Mouse (Mus musculus) MEL (cell line): Measurements from ENCODE around the gene Uhrf2. TPM values are rescaled to one million over a fixed set of nuclear protein-coding genes. Genes with fewer than 3 reads are reported as not detected.
"Not testable (repeated sequence)": the region's sequence is repeated elsewhere in the genome, so short reads cannot be mapped to it uniquely, and the experiment has no call there.

Source experiments
- DNase-seq: peaks from one replicate; pipeline ENCODE4 v3.0.0; 2011; ENCODE audit warnings: low read depth, low spot score
- H3K27ac ChIP-seq: 2 replicates; pipeline ENCODE4 v1.5.1; 2012; ENCODE audit warnings: low read depth, mild to moderate bottlenecking, control low read depth, low read length, moderate library complexity; ENCODE audit not compliant: control insufficient read depth
- H3K27me3 ChIP-seq, 2 experiments: fragments of 150-350 bp in 1 of 2; sonication (generic) in 1 of 2; 2 replicates each; pipeline ENCODE4 v1.6.1; 2012; ENCODE audit warnings: low read length in 2 of 2, mild to moderate bottlenecking in 2 of 2, improper control_type of control experiment in 1 of 2, moderate library complexity in 1 of 2; ENCODE audit not compliant: insufficient read depth in 2 of 2, control insufficient read depth in 1 of 2
- H3K36me3 ChIP-seq, 2 experiments: 2 replicates each; pipeline ENCODE4 v1.6.1; 2012 to 2014; ENCODE audit warnings: low read length in 2 of 2, improper control_type of control experiment in 1 of 2, inconsistent platforms in 1 of 2, mild to moderate bottlenecking in 1 of 2; ENCODE audit not compliant: insufficient read depth in 2 of 2, control insufficient read depth in 1 of 2
- H3K4me1 ChIP-seq, 2 experiments: fragments of 150-350 bp in 1 of 2; sonication (generic) in 1 of 2; 2 replicates each; pipeline ENCODE4 v1.6.1; 2012; ENCODE audit warnings: low read length in 2 of 2, improper control_type of control experiment in 1 of 2, mild to moderate bottlenecking in 1 of 2; ENCODE audit not compliant: insufficient read depth in 2 of 2, control insufficient read depth in 1 of 2
- H3K4me3 ChIP-seq, 2 experiments: fragments of 150-350 bp in 1 of 2; sonication (generic) in 1 of 2; 2 replicates each; pipeline ENCODE4 v1.5.1; 2012; ENCODE audit warnings: low read depth in 2 of 2, low read length in 2 of 2, mild to moderate bottlenecking in 2 of 2, moderate library complexity in 2 of 2, control low read depth in 1 of 2, improper control_type of control experiment in 1 of 2; ENCODE audit not compliant: control insufficient read depth in 1 of 2, insufficient read depth in 1 of 2
- H3K79me2 ChIP-seq: 2 replicates; pipeline ENCODE4 v1.6.1; 2012; ENCODE audit warnings: mild to moderate bottlenecking, low read length, moderate library complexity; ENCODE audit not compliant: control insufficient read depth, poor library complexity, insufficient read depth
- H3K9ac ChIP-seq: 2 replicates; pipeline ENCODE4 v1.6.1; 2012; ENCODE audit warnings: low read depth, mild to moderate bottlenecking, control low read depth, low read length, moderate library complexity; ENCODE audit not compliant: control insufficient read depth, poor library complexity, severe bottlenecking
- H3K9me3 ChIP-seq: fragments of 150-350 bp; sonication (generic); replicated peaks from 2 replicates; pipeline ENCODE4 v1.6.1; 2012; ENCODE audit warnings: mild to moderate bottlenecking, low read length, improper control_type of control experiment, moderate library complexity; ENCODE audit not compliant: insufficient read depth
- BHLHE40 ChIP-seq: IDR thresholded peaks from 2 replicates; pipeline ENCODE4 v1.6.1; 2012; ENCODE audit warnings: low read depth, mild to moderate bottlenecking, inconsistent platforms, low read length, improper control_type of control experiment, borderline replicate concordance
- CHD1 ChIP-seq: IDR thresholded peaks from 2 replicates; pipeline ENCODE4 v1.6.1; 2012; ENCODE audit warnings: low read depth, mild to moderate bottlenecking, inconsistent platforms, low read length, improper control_type of control experiment
- CTCF ChIP-seq, 3 experiments: IDR thresholded peaks in 2 of 3; conservative IDR thresholded peaks in 1 of 3; 2 replicates each; pipeline ENCODE4 v1.5.1; 2011 to 2012; ENCODE audit warnings: low read length in 3 of 3, low read depth in 2 of 3, mild to moderate bottlenecking in 2 of 3, improper control_type of control experiment in 1 of 3, inconsistent platforms in 1 of 3, mixed read lengths in 1 of 3, moderate library complexity in 1 of 3; ENCODE audit not compliant: control insufficient read depth in 1 of 3, insufficient read depth in 1 of 3, poor library complexity in 1 of 3, severe bottlenecking in 1 of 3
- E2F4 ChIP-seq: IDR thresholded peaks from 2 replicates; pipeline ENCODE4 v1.6.1; 2011; ENCODE audit warnings: low read depth, low read length, improper control_type of control experiment, borderline replicate concordance
- ELF1 ChIP-seq: IDR thresholded peaks from 2 replicates; pipeline ENCODE4 v1.6.1; 2014; ENCODE audit warnings: low read depth, mild to moderate bottlenecking, inconsistent platforms, low read length, improper control_type of control experiment, moderate library complexity
- EP300 ChIP-seq, 2 experiments: IDR thresholded peaks; 2 replicates each; pipeline ENCODE4 v1.6.1; 2011; ENCODE audit warnings: improper control_type of control experiment in 2 of 2, low read length in 2 of 2, low read depth in 1 of 2, mild to moderate bottlenecking in 1 of 2
- GABPA ChIP-seq: IDR thresholded peaks from 2 replicates; pipeline ENCODE4 v1.6.1; 2012; ENCODE audit warnings: low read depth, mild to moderate bottlenecking, inconsistent platforms, low read length, improper control_type of control experiment, moderate library complexity
- KAT2A ChIP-seq: conservative IDR thresholded peaks from 2 replicates; pipeline ENCODE4 v1.6.1; 2012; ENCODE audit warnings: low read depth, low read length, improper control_type of control experiment, inconsistent platforms
- MAFK ChIP-seq: IDR thresholded peaks from 2 replicates; pipeline ENCODE4 v1.6.1; 2011; ENCODE audit warnings: low read depth, mild to moderate bottlenecking, low read length, improper control_type of control experiment, borderline replicate concordance
- MEF2A ChIP-seq: IDR thresholded peaks from 2 replicates; pipeline ENCODE4 v1.6.1; 2014; ENCODE audit warnings: low read depth, mild to moderate bottlenecking, inconsistent platforms, low read length, improper control_type of control experiment; ENCODE audit not compliant: poor library complexity, insufficient replicate concordance, severe bottlenecking; ENCODE audit errors: extremely low read depth
- MYB ChIP-seq: IDR thresholded peaks from 2 replicates; pipeline ENCODE4 v1.6.1; 2011; ENCODE audit warnings: mild to moderate bottlenecking, low read depth, low read length, improper control_type of control experiment
- NELFE ChIP-seq: IDR thresholded peaks from 2 replicates; pipeline ENCODE4 v1.6.1; 2011; ENCODE audit warnings: low read depth, low read length, improper control_type of control experiment
- NRF1 ChIP-seq: IDR thresholded peaks from 2 replicates; pipeline ENCODE4 v1.6.1; 2014; ENCODE audit warnings: low read depth, mild to moderate bottlenecking, inconsistent platforms, low read length, improper control_type of control experiment, moderate library complexity; ENCODE audit not compliant: poor library complexity, insufficient read depth, severe bottlenecking
- POLR2AphosphoS5 ChIP-seq: IDR thresholded peaks from 2 replicates; pipeline ENCODE4 v1.6.1; 2012; ENCODE audit warnings: low read depth, borderline replicate concordance, mild to moderate bottlenecking, inconsistent platforms, low read length, moderate library complexity, mixed read lengths
- SMC3 ChIP-seq: IDR thresholded peaks from 2 replicates; pipeline ENCODE4 v1.6.1; 2011; ENCODE audit warnings: low read depth, low read length, improper control_type of control experiment
- TBP ChIP-seq: IDR thresholded peaks from 2 replicates; pipeline ENCODE4 v1.8.0; 2011; ENCODE audit warnings: low read depth, low read length, improper control_type of control experiment
- UBTF ChIP-seq: IDR thresholded peaks from 2 replicates; pipeline ENCODE4 v1.6.1; 2012; ENCODE audit warnings: low read depth, mild to moderate bottlenecking, inconsistent platforms, low read length, improper control_type of control experiment, moderate library complexity, borderline replicate concordance; ENCODE audit not compliant: insufficient read depth
- USF2 ChIP-seq, 2 experiments: IDR thresholded peaks; 2 replicates each; pipeline ENCODE4 v1.6.1; 2011 to 2012; ENCODE audit warnings: improper control_type of control experiment in 2 of 2, low read length in 2 of 2, borderline replicate concordance in 1 of 2, inconsistent platforms in 1 of 2, low read depth in 1 of 2, mild to moderate bottlenecking in 1 of 2; ENCODE audit not compliant: insufficient read depth in 1 of 2
- ZKSCAN1 ChIP-seq: IDR thresholded peaks from 2 replicates; pipeline ENCODE4 v1.6.1; 2012; ENCODE audit warnings: low read depth, mild to moderate bottlenecking, inconsistent platforms, low read length, improper control_type of control experiment, moderate library complexity
- ZMIZ1 ChIP-seq: IDR thresholded peaks from 2 replicates; pipeline ENCODE4 v1.6.1; 2012; ENCODE audit warnings: low read depth, mild to moderate bottlenecking, inconsistent platforms, low read length, improper control_type of control experiment, moderate library complexity
- ZNF384 ChIP-seq: IDR thresholded peaks from 2 replicates; pipeline ENCODE4 v1.6.1; 2012; ENCODE audit warnings: low read depth, mild to moderate bottlenecking, inconsistent platforms, low read length, improper control_type of control experiment
- polyA plus RNA-seq, 2 experiments: library from polyadenylated mRNA; stranded (reverse) in 1 of 2; unstranded in 1 of 2; fragments of >175 nt in 1 of 2; fragments of >200 nt in 1 of 2; gene quantifications; 2 replicates each; pipeline versions ENCODE4 v1.2.1 to v1.2.4; 2012; ENCODE audit warnings: low replicate concordance in 2 of 2, low read depth in 1 of 2; ENCODE audit not compliant: insufficient read length in 2 of 2, insufficient read depth in 1 of 2, missing spikeins in 1 of 2
- total RNA-seq: library from RNA; depleted of rRNA; stranded (reverse); fragments of 300-350 nt; gene quantifications from 2 replicates; pipeline ENCODE4 v1.2.3, GENCODE M21; 2012

The Uhrf2 gene
- total and polyA plus RNA-seq, 3 experiments = 18.0 to 19.0 TPM; not detected in 1

DNA sequence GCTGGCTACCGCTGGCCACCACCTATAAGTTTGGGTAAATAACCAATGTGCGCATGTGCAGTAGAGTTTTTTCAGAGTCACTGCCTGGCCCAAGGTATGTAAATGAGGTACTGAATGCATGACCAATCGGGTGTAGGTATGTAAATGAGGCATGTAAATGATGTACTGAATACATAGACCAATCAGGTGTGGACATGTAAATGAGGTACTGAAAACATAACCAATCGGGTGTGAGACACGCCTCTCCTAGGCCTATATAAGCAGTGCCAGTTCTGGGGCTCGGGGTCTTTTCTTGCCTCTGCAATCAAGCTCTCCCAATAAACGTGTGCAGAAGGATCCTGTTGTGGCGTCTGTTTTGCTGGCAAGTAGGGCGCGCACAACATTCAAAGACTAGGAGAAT is 6.9 kb upstream of the Uhrf2 start:
- not testable (repeated sequence) for H3K27me3 ChIP-seq, H3K4me3 ChIP-seq, H3K27ac ChIP-seq, H3K9ac ChIP-seq, H3K4me1 ChIP-seq, H3K79me2 ChIP-seq, H3K36me3 ChIP-seq, H3K9me3 ChIP-seq
- peak; percentile 91 for TF ChIP-seq TBP
- DNase-seq = peak; percentile 62

DNA sequence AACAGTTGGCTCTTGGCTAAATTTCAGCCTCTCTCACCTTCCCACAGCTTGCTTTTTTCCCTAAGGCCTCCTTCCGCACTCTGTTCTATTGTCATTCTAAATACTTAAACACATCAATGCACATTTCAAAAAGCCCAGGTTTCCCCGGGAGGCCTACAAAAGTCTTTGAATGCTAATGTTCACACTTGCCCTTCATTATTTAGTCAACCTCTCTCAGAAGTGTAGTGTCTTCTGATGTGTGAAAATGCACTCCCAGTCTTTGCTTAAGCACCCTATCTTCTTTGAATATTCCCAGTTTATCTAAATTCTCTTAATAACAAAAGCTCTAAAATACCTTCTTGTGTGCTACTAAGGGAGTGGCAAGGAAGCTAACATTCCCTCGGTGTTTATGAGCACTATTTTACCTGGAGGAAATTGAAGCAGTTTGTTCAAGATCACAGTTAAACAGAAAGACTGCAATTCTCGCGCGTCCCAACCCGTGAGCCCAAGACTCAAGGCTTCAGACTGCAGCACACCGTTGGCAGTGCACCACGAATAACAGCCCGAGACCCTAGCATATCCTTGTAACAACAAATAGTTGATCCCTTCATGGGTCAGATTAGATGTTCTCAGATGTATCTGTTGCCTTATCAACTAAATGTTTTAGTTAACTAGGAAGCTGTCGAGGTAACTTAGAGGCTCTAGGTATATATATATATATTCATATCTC is 1.2 kb upstream of the Uhrf2 start:
- no peaks in the 10 kb centered on the region for H3K27me3 ChIP-seq
- no peak for TF ChIP-seq SMC3
- 0 out of 2 replicates have a peak, but pooled peaks have one; percentile 46 for TF ChIP-seq CHD1
- peaks cover 0 to 21% of the 10 kb centered on the region in 2 experiments; a peak in 2 of 4 replicates for H3K36me3 ChIP-seq
- DNase-seq = peak; percentile 40
- H3K4me1 ChIP-seq = peaks cover 10 to 19% of the 10 kb centered on the region in 2 experiments
- no peaks in the 10 kb centered on the region for H3K9me3 ChIP-seq
- H3K79me2 ChIP-seq = peaks cover 32% of the 10 kb centered on the region
- H3K27ac ChIP-seq = no peak overlapping the region
- H3K9ac ChIP-seq = no peak overlapping the region
- H3K4me3 ChIP-seq = no peak overlapping the region

DNA sequence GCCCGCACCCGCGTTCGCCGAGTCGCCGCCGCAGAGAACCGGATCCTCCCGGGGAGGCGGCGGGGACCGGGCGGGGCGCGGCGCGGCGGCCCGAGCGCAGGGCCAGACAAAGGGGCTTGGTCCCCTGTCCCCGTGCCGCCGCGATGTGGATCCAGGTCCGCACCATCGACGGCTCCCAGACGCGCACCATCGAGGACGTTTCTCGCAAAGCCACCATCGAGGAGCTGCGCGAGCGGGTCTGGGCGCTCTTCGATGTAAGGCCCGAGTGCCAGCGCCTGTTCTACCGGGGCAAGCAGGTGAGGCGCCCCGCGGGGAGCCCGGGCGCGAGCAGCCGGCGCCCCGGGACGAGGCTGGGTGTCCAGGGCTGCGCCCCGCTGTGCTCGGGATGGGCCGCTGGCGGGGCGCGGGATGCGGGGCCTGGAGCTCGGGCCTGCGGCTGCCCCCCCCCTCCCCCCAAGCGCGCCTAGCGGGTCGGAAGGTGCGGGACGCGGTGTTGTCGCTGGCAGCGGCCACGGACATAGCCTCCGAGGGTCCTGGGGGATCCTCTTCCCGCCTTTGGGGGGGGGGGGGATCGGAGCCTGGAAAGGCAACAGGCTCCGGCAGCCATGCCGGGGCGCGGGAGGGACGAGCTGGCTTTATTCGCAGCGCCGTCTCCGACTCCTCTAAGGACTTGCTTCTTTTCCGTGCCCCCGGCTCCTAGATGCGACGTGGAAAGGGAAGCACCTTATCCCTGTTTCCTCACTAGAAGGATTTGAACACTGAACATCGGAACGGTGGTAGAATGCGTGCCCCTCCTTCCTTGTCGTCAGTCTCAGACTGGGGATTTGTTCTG is 539 bp downstream of the Uhrf2 start:
- Histone ChIP-seq H3K4me1 (peaks cover 14 to 19% of the 10 kb centered on the region in 2 experiments), H3K79me2 (peaks cover 44% of the 10 kb centered on the region), H3K27ac (peak overlapping the region; percentile 48), H3K36me3 (peaks cover 2 to 29% of the 10 kb centered on the region in 2 experiments; a peak in 2 of 4 replicates), H3K9me3 (no peaks in the 10 kb centered on the region), H3K27me3 (no peaks in the 10 kb centered on the region), H3K4me3 (peak overlapping the region; percentile 80 to 96), H3K9ac (peak overlapping the region; percentile 93)
- peak; percentile 84 for DNase-seq
- TF ChIP-seq NELFE (0 out of 2 replicates have a peak, but pooled peaks have one; percentile 44), MAFK (no peak), KAT2A (no peak), ZKSCAN1 (no peak), MEF2A (no peak), GABPA (no peak), POLR2AphosphoS5 (no peak), MYB (0 out of 2 replicates have a peak, but pooled peaks have one; percentile 51), ELF1 (no peak; the same call in 1 of the 2 replicates), ZNF384 (no peak), BHLHE40 (peak; percentile 25; the same call in 1 of the 2 replicates), CTCF (IDR thresholded peaks at IDR 0.05 in 2 of 3, conservative IDR thresholded peaks at IDR 0.05 in 1 of 3; ENCODE audit: control insufficient read depth in 1 of 3, insufficient read depth in 1 of 3, low read depth in 2 of 3, low read length in 3 of 3, poor library complexity in 1 of 3, severe bottlenecking in 1 of 3) (no peak), NRF1 (no peak), ZMIZ1 (peak; percentile 11; the same call in 1 of the 2 replicates), USF2 (IDR thresholded peaks at IDR 0.05; ENCODE audit: borderline replicate concordance in 1 of 2, insufficient read depth in 1 of 2, low read depth in 1 of 2, low read length in 2 of 2) (no peak), UBTF (peak; percentile 91), EP300 (IDR thresholded peaks at IDR 0.05; ENCODE audit: low read depth in 1 of 2, low read length in 2 of 2) (0 out of 4 replicates have a peak, but pooled peaks of 1 of the 2 experiments have one; percentile 7), E2F4 (no peak)
